Mouse (Mus musculus) urinary bladder, postnatal 25 days (tissue): ENCODE results near the gene Nup98.

Source experiments
- DNase-seq: peaks from one replicate; pipeline ENCODE4 v3.0.0; 2022; ENCODE audit warnings: low spot score

Nup98 gene

DNA sequence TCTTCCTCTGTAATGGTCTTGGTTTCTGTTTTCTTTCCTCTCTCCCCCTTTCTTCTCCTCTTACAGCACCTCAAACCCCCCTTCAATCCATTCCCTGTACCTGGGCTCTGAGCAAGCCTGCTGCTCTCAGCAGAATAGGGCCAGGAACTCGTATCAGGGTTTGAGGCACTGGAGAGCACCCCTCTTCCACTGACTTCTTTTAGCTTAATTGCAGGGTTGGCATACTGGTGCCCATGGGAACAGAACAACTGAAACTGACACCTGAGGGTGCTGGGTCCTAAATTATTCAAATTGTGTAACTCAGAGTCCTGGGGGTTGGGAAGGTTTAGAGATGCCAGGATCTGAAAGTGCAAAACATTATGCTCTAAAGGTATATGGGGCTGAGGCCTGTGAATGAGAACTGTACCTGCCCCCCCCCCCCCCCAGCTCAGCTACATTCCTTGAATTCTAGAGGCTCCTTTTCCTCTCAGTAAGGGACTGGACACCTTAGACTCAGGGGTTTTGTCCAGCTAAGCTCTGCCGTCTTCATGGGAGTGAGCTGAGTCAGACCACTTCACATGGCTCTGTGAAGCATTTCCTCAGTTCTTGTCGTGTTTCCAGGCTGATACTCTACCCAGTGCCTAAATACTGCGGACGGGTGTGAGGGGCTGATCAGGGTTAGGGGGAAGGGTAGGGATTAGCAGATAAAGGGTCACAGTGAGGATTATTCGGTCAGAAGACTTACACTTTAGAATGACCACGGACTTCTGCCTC, 93.2 kb downstream of the Nup98 start, which contains the start of gene Chrna10:
Gene Chrna10, minus strand, starts transcription at position 250 of the 753 bp plus-strand sequence.
- DNase-seq: no peak

- DNase-seq: no peak
Measured at GRCm38 (mm10) chr7:102113151-102113729, 96.7 kb downstream of the Nup98 start.

- DNase-seq: no peak
Measured at GRCm38 (mm10) chr7:102109746-102110145, 100.2 kb downstream of the Nup98 start.

- DNase-seq: no peak
Measured at GRCm38 (mm10) chr7:102109171-102109570, 100.8 kb downstream of the Nup98 start, which contains the start of gene Art5. Gene Art5 (minus strand): TSS chr7:102109489.

DNA sequence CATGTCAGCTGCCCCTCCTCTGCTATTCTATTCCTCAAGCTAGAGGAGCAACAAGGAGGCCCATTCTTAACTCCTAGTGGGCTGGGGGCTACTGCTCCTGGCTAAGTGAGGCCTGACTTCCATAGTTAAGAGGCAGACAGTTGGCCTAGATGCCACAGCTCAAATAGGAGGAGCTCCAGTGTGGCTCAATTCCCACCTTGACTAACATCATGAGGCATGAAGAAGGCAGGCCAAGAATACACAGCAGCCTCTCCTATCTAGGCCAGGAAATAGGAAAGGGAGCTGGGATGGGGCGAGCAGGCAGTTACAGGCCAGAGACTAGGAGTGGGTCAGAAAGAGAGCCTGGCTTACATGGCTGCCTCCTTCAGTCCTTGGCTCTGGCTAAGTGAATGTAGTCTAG, 101.8 kb downstream of the Nup98 start:
- DNase-seq: no peak

GRCm38 (mm10) chr7:102106700-102107141, 103.3 kb downstream of the Nup98 start:
- no peak for DNase-seq

DNA sequence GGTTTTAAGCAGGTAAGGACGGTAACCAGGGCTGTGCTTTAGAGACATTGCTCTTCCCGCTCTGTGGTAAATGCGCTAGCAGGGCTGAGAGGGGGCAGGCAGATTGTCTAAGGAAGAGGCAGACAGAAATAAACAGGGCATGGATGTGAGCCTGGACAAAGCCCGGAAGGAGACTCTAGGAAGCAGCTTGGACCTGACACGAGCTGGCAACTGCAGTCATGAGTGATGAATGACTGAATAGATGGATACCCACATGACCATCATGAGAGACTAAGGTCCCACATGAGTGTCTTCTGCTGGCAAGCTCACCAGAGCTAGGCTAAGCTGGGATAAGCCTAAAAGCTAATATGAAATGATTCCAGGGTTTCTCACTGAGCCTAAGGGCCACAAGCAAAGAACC, 105.8 kb downstream of the Nup98 start:
- DNase-seq: no peak

GRCm38 (mm10) chr7:102103555-102103954, 106.4 kb downstream of the Nup98 start:
- no peak for DNase-seq

- no peak for DNase-seq
Measured at GRCm38 (mm10) chr7:102102696-102103095, 107.3 kb downstream of the Nup98 start.

DNA sequence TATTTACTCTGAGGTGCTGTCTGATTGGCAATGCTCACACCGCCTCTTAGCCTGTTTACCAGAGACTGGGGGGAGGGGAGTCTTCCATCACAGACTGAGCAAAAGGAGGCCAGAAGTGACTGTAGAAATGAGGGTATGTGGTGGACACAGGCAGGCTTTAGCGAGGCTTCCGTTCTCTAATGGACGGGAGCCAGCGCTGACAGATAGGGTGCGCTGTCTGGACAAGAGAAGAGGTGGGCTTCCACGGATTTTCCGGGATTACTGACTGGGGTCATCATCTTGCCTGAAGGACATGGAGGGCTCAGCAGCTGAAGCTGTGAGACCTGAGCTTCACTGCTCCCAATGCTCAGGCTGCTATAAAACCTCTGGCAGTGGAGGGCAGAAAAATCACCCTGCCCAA, 107.7 kb downstream of the Nup98 start:
- DNase-seq: no peak

DNA sequence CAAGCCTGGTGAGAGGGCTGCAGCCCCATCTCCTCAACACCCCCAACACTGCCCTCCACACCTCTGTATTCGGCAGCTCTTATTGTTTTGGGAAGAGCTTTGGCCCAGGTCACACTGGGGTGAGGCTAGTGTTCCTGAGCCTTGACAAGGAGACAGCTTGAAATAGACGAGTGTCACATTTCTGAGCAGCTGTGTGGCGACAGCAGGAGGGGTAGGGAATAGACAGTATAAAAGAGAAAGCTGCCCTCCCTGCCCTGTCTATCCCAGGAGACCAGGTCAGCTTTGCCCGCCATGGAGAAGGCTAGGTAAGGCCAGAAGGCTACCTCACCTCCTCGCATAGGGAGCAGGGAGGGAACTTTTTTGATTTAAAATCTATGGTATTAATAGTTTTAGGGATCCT, 108.5 kb downstream of the Nup98 start, which contains the start of gene Art1:
Gene Art1, plus strand, starts transcription at position 257 of the 400 bp plus-strand sequence.
- no peak for DNase-seq

DNA sequence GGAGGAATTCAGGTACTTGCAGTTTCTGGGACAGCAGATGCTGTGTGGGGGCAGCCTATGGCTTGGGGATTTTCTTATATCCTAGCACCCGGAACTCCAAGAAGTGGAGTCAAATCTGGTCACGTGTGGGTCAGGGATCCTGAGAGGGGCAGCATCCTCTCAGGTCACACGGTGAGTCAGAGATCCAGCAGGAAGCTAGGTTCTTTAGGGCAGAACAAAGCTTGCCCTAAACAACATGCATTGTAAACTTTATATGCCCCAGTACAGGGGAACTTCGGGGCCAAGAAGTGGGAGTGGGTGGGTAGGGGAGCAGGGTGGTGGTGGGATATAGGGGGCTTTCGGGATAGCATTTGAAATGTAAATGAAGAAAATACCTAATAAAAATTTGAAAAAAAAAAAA, 109.1 kb downstream of the Nup98 start:
- no peak for DNase-seq

GRCm38 (mm10) chr7:102099760-102100661, 110.0 kb downstream of the Nup98 start:
- DNase-seq: no peak

GRCm38 (mm10) chr7:102087336-102087735, 122.6 kb downstream of the Nup98 start:
- DNase-seq: no peak

GRCm38 (mm10) chr7:102084041-102084696, 125.8 kb downstream of the Nup98 start:
- no peak for DNase-seq

DNA sequence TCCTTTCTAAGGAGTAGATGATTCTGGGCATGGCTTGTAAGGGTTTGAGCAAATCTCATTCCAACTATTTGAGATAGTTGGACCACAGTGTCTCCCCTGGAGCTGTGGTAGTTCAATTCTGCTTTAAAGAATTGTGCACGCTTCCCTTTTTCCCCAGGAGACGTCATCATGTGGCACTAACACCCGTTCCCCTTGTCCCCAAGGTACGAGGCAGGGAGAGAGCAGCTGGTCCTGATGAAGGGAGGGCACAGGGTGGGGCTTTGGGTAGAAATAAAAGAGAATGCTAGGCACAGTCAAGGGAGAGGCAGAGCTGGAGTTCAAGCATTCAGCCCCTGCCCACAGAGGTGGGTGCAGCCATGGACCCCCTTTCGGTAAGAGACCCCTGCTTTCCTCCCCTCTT, 127.2 kb downstream of the Nup98 start, which contains the start of gene Trpc2:
Gene Trpc2, plus strand, starts transcription at position 301 of the 400 bp plus-strand sequence.
- DNase-seq: no peak

GRCm38 (mm10) chr7:102081784-102082183, 128.2 kb downstream of the Nup98 start:
- no peak for DNase-seq

GRCm38 (mm10) chr7:102080311-102080710, 129.7 kb downstream of the Nup98 start:
- no peak for DNase-seq

DNA sequence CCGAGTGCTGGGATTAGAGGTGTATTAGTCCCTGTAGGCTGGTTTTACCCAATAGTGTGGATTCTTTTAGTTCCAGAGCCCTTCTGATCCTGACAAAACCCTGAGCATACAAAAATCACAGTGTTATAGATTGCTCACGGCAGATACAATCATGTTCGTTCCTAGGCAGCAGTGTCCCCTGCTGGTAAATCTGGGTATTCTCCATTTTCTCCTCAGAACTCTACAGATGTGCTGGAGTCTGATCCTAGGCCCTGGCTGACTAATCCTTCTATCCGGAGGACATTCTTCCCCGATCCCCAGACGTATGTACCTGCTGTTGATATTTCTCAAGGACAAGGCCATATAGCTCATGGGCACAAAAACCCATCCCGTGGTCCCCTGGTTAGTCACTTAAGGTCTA, 131.5 kb downstream of the Nup98 start:
- DNase-seq: no peak

- DNase-seq: no peak
Measured at GRCm38 (mm10) chr7:102076714-102077296, 133.2 kb downstream of the Nup98 start.
